Mouse (Mus musculus): ENCODE results near the gene Gm21987. TPM values are rescaled to one million over a fixed set of nuclear protein-coding genes. Genes with fewer than 3 reads are reported as not detected.

The Gm21987 gene
- polyA plus RNA-seq, 1 experiment from 2014 or later = not detected

DNA sequence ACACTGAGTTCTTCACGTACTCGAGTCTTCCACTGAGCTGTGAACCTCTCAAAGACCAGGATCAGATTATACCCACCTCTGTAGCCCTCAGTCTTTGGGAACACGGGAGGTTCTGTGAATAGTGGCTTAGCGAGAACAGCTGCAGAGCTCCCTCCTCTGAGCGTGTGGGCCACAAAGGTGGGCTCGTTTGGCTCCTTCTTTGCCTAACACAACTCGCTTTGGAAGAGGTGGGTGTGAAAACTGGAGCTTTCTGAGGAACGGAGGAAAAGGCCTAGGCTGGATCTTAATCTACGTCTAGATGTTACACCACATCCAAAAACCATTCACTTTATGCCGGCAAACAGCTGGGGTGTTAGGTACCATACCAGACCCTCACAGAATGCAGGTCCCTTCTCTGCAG, 18.6 kb downstream of the Gm21987 start:
- 85% methylated on average over 10 of the region's 10 CpGs for WGBS (ENCODE audit: insufficient replicate concordance)
- no peak overlapping the region for H3K9ac ChIP-seq (ENCODE audit: low read depth, low read length)
- no peak overlapping the region for H3K4me2 ChIP-seq (ENCODE audit: low read depth, low read length)
- no peak overlapping the region for H3K27ac ChIP-seq (ENCODE audit: low read length)
- H3K4me1 ChIP-seq (ENCODE audit: control insufficient read depth, low read depth, low read length) = peaks cover 33% of the 10 kb centered on the region
- no peaks in the 10 kb centered on the region for H3K9me3 ChIP-seq (replicated peaks; ENCODE audit: control insufficient read depth, low read length)
- H3K27me3 ChIP-seq (ENCODE audit: control insufficient read depth, insufficient read depth, low read depth, low read length) = no peaks in the 10 kb centered on the region
- H3K36me3 ChIP-seq (ENCODE audit: control insufficient read depth, insufficient read depth) = no peaks in the 10 kb centered on the region
- no peak overlapping the region for H3K4me3 ChIP-seq (ENCODE audit: low read depth, low read length)
- ATAC-seq (ENCODE audit: low read depth) = no peak

DNA sequence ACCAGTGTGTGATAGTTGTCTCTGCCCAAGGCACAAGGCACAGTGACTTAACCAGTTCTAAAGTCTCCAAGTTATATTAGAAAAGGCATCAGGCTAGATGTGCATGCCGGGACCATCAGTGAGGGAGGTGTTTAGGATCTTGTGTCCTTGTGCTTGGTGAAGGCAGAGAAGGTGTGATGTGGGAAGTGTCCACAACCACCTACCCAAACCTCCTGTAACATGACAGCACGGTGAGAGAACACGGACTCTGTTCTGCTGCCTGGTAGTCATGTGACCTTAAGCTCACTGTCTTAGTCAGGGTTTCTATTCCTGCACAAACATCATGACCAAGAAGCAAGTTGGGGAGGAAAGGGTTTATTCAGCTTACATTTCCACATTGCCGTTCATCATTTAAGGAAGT, 19.4 kb downstream of the Gm21987 start:
- ATAC-seq (ENCODE audit: low read depth) = no peak
- Histone ChIP-seq H3K9ac (ENCODE audit: low read depth, low read length) (no peak overlapping the region), H3K9me3 (replicated peaks; ENCODE audit: control insufficient read depth, low read length) (no peaks in the 10 kb centered on the region), H3K27me3 (ENCODE audit: control insufficient read depth, insufficient read depth, low read depth, low read length) (no peaks in the 10 kb centered on the region), H3K4me1 (ENCODE audit: control insufficient read depth, low read depth, low read length) (peaks cover 41% of the 10 kb centered on the region), H3K36me3 (ENCODE audit: control insufficient read depth, insufficient read depth) (no peaks in the 10 kb centered on the region), H3K27ac (ENCODE audit: low read length) (0 out of 2 replicates have a peak overlapping the region, but pooled peaks have one; percentile 12), H3K4me2 (ENCODE audit: low read depth, low read length) (no peak overlapping the region), H3K4me3 (ENCODE audit: low read depth, low read length) (no peak overlapping the region)
- 65% methylated on average over 4 of the region's 4 CpGs for WGBS (ENCODE audit: insufficient replicate concordance)

DNA sequence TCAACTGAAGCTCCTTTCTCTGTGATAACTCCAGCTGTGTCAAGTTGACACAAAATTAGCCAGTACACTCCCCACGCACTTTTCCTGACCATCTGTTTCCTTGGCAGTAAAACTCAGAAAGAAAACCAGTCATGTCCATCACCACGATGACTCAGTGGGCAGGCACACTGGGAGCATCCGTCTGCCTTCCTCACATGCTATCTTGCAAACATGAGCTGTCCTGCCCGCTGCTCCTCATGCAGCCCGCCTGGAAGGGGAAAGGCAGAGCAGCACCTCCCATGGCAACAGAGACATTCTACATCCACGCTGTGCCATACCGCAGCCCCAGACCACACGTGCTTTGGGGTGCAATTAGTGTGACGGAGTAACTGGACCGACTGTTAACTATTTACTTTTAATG, 21.5 kb downstream of the Gm21987 start:
- 40% methylated on average over 10 of the region's 10 CpGs for WGBS (ENCODE audit: insufficient replicate concordance)
- Histone ChIP-seq H3K9ac (ENCODE audit: low read depth, low read length) (peak overlapping the region; percentile 3; the same call in 1 of the 2 replicates), H3K4me3 (ENCODE audit: low read depth, low read length) (no peak overlapping the region), H3K4me2 (ENCODE audit: low read depth, low read length) (0 out of 2 replicates have a peak overlapping the region, but pooled peaks have one; percentile 2), H3K27me3 (ENCODE audit: control insufficient read depth, insufficient read depth, low read depth, low read length) (no peaks in the 10 kb centered on the region), H3K27ac (ENCODE audit: low read length) (peak overlapping the region; percentile 35; the same call in 1 of the 2 replicates), H3K36me3 (ENCODE audit: control insufficient read depth, insufficient read depth) (no peaks in the 10 kb centered on the region), H3K4me1 (ENCODE audit: control insufficient read depth, low read depth, low read length) (peaks cover 33% of the 10 kb centered on the region), H3K9me3 (replicated peaks; ENCODE audit: control insufficient read depth, low read length) (no peaks in the 10 kb centered on the region)
- no peak for ATAC-seq (ENCODE audit: low read depth)

DNA sequence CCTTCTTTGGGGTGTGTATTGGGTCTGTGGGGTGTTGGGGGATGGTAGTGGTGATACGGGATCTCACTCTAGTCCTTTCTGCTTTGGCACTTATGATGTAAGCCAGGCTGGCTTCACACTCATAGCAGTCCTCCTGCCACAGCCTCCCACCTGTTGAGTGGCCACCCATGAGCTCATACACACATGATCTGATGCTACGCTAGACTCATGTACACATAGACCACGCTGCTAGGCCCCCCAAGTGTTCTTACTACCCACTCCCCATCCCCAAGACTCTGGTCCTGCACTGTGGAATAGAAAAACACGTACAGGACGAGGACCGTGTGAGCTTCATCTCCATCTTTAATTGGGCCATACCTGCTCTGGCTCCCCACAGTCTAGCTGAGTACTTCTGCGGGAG, 22.2 kb downstream of the Gm21987 start:
- WGBS (ENCODE audit: insufficient replicate concordance) = 78% methylated on average over 7 of the region's 7 CpGs
- H3K9ac ChIP-seq (ENCODE audit: low read depth, low read length) = no peak overlapping the region
- ATAC-seq (ENCODE audit: low read depth) = no peak
- peaks cover 39% of the 10 kb centered on the region for H3K4me1 ChIP-seq (ENCODE audit: control insufficient read depth, low read depth, low read length)
- no peaks in the 10 kb centered on the region for H3K9me3 ChIP-seq (replicated peaks; ENCODE audit: control insufficient read depth, low read length)
- H3K4me2 ChIP-seq (ENCODE audit: low read depth, low read length) = no peak overlapping the region
- no peaks in the 10 kb centered on the region for H3K36me3 ChIP-seq (ENCODE audit: control insufficient read depth, insufficient read depth)
- H3K27me3 ChIP-seq (ENCODE audit: control insufficient read depth, insufficient read depth, low read depth, low read length) = no peaks in the 10 kb centered on the region
- H3K27ac ChIP-seq (ENCODE audit: low read length) = no peak overlapping the region
- H3K4me3 ChIP-seq (ENCODE audit: low read depth, low read length) = no peak overlapping the region

DNA sequence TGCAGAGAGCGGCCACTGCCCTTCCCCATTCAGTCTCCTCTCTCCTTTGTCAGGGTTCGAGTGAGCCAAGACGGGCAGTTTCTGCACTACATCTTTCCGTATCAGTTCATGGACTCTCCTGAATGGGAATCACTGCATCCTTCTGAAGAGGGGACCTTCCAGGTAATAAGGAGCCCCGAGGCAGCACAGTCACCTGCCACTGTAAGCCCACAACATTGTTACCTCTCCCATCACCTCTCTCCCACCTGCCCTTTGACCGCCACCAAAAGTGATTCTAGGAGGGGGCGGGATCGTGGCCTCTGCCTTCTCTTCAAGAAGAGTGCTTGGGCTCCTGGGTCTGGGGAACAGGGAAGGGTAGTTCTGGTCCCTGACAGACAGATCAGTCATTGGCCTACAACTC, 22.6 kb downstream of the Gm21987 start:
- Histone ChIP-seq H3K27ac (ENCODE audit: low read length) (no peak overlapping the region), H3K36me3 (ENCODE audit: control insufficient read depth, insufficient read depth) (no peaks in the 10 kb centered on the region), H3K9me3 (replicated peaks; ENCODE audit: control insufficient read depth, low read length) (no peaks in the 10 kb centered on the region), H3K4me1 (ENCODE audit: control insufficient read depth, low read depth, low read length) (peaks cover 44% of the 10 kb centered on the region), H3K4me2 (ENCODE audit: low read depth, low read length) (no peak overlapping the region), H3K4me3 (ENCODE audit: low read depth, low read length) (no peak overlapping the region), H3K27me3 (ENCODE audit: control insufficient read depth, insufficient read depth, low read depth, low read length) (no peaks in the 10 kb centered on the region), H3K9ac (ENCODE audit: low read depth, low read length) (no peak overlapping the region)
- ATAC-seq (ENCODE audit: low read depth) = no peak
- WGBS (ENCODE audit: insufficient replicate concordance) = 83% methylated on average over 8 of the region's 8 CpGs

DNA sequence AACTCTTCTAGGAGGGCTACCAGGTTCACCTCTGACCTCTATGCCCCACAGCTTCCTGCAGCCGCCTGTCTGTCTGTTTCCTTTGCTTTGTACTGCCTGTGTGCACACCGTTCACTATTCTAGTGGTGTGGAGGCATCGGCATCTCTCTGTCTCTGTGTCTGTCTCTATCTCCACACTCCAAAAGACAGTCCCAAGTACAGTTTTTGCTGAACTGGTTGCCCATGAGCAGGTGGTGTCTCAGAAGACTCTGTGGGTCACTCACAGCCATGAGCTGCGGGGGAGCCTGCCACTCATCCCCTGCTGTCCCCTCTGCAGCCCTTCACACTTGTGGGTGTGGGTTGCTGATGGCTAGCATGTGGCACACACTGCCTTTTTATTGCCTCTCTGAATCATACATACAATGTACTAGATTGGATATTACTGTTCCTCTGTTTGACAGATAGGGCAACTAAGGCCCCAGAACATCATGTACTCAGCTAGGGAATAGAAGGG, 23.2 kb downstream of the Gm21987 start:
- H3K27ac ChIP-seq (ENCODE audit: low read length) = peak overlapping the region; percentile 98
- H3K4me1 ChIP-seq (ENCODE audit: control insufficient read depth, low read depth, low read length) = peaks cover 50% of the 10 kb centered on the region
- 72% methylated on average over 4 of the region's 4 CpGs for WGBS (ENCODE audit: insufficient replicate concordance)

DNA sequence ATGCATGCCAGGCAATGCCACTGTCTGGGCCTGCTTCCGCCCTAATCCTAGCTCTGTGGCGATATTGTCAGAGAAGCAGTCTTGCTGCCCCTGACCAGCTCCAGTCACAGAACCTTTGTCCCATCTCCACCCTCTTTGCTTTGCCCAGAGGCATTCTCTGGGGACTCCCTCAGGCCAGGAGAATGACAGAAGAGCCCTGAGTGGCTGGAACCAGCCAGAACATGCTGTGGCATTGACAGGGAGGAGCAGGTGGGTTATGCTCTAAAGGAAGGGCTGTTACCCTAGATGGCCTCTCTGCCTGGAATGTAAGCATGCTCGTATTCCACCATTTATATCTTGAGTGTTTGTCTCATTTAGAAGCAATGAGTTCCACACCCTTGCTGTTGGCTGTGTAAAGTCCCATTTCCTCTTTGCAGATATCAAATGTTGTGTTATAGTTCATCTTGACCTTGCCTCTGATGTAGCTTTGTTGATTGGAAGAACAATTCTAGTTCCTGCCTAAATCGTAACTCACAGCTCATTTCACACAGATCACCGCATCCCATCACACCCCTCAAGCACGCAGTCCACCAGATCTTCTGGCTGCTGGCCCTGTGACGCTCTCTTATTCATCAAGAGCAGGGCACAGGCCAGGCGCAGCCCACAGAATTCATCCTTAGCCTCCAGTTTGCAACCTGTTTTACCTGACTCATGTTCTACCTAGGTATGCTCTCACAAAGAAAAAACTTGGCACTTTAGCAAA, 24.0 kb downstream of the Gm21987 start:
- peak overlapping the region; percentile 82 for H3K9ac ChIP-seq (ENCODE audit: low read depth, low read length)
- H3K27ac ChIP-seq (ENCODE audit: low read length) = peak overlapping the region; percentile 98
- H3K36me3 ChIP-seq (ENCODE audit: control insufficient read depth, insufficient read depth) = no peaks in the 10 kb centered on the region
- peak overlapping the region; percentile 67 for H3K4me3 ChIP-seq (ENCODE audit: low read depth, low read length)
- no peaks in the 10 kb centered on the region for H3K9me3 ChIP-seq (replicated peaks; ENCODE audit: control insufficient read depth, low read length)
- peaks cover 57% of the 10 kb centered on the region for H3K4me1 ChIP-seq (ENCODE audit: control insufficient read depth, low read depth, low read length)
- no peak for ATAC-seq (ENCODE audit: low read depth)
- 72% methylated on average over 8 of the region's 8 CpGs for WGBS (ENCODE audit: insufficient replicate concordance)
- H3K4me2 ChIP-seq (ENCODE audit: low read depth, low read length) = peak overlapping the region; percentile 73
- no peaks in the 10 kb centered on the region for H3K27me3 ChIP-seq (ENCODE audit: control insufficient read depth, insufficient read depth, low read depth, low read length)

More for the DNA sequence above, 23.2 kb downstream of the Gm21987 start:
- no peaks in the 10 kb centered on the region for H3K36me3 ChIP-seq (ENCODE audit: control insufficient read depth, insufficient read depth)
- H3K9me3 ChIP-seq (replicated peaks; ENCODE audit: control insufficient read depth, low read length) = no peaks in the 10 kb centered on the region
- no peak overlapping the region for H3K9ac ChIP-seq (ENCODE audit: low read depth, low read length)
- no peak for ATAC-seq (ENCODE audit: low read depth)
- H3K4me2 ChIP-seq (ENCODE audit: low read depth, low read length) = no peak overlapping the region
- no peaks in the 10 kb centered on the region for H3K27me3 ChIP-seq (ENCODE audit: control insufficient read depth, insufficient read depth, low read depth, low read length)
- H3K4me3 ChIP-seq (ENCODE audit: low read depth, low read length) = no peak overlapping the region

DNA sequence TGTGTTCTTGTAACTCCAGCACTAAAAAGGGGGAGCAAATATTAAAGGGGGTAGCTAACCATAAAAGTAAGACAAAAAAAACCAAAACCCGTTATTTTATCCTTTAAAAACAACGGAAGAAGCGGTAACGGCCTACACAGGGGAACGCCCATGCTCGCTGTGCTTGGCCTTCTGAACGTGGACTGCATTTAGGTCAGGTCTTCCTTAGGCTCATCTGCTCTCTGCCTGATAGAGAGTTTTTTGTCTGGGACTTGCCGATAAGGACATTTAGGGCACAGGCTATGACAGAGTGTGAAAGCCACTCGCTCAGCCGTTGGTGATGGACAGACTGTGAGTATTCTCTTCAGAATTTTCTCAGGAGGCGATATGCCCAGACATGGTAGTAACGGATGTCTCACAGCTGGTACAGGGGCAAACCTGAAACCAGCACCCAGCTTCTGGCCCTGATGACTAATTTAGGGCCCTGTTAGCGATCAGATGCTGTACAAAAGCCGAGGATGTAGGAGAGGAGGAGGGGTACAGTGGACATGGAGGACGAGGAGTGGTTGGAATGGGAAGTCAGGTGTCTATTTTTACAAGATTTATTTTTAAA, 25.0 kb downstream of the Gm21987 start:
- Histone ChIP-seq H3K9ac (ENCODE audit: low read depth, low read length) (peak overlapping the region; percentile 82), H3K4me1 (ENCODE audit: control insufficient read depth, low read depth, low read length) (peaks cover 64% of the 10 kb centered on the region), H3K4me3 (ENCODE audit: low read depth, low read length) (peak overlapping the region; percentile 67), H3K4me2 (ENCODE audit: low read depth, low read length) (peak overlapping the region; percentile 73), H3K27me3 (ENCODE audit: control insufficient read depth, insufficient read depth, low read depth, low read length) (no peaks in the 10 kb centered on the region), H3K27ac (ENCODE audit: low read length) (peak overlapping the region; percentile 98), H3K9me3 (replicated peaks; ENCODE audit: control insufficient read depth, low read length) (no peaks in the 10 kb centered on the region), H3K36me3 (ENCODE audit: control insufficient read depth, insufficient read depth) (no peaks in the 10 kb centered on the region)
- WGBS (ENCODE audit: insufficient replicate concordance) = 26% methylated on average over 15 of the region's 15 CpGs
- ATAC-seq (ENCODE audit: low read depth) = peak; percentile 95

DNA sequence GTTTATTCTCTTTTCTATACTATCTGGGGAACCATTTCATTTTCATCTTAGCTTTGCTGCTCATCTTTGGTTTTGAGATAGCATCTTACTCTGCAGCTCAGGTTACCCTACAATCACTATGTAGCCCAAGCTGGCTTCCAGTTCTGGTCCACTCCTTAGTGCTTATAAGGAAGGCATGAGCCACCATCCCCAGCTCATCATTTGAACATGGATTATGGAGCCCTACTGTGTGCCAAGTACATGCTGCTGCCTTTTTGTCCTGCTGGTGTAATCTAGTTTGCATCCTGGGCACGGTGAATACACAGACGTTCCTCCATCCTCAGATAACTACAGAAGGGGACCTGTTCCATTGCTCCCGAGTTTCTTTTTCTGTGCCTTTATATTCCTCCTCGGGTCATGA, 26.0 kb downstream of the Gm21987 start:
- no peak for ATAC-seq (ENCODE audit: low read depth)
- H3K27me3 ChIP-seq (ENCODE audit: control insufficient read depth, insufficient read depth, low read depth, low read length) = no peaks in the 10 kb centered on the region
- peaks cover 67% of the 10 kb centered on the region for H3K4me1 ChIP-seq (ENCODE audit: control insufficient read depth, low read depth, low read length)
- H3K4me3 ChIP-seq (ENCODE audit: low read depth, low read length) = peak overlapping the region; percentile 67
- peak overlapping the region; percentile 73 for H3K4me2 ChIP-seq (ENCODE audit: low read depth, low read length)
- H3K9ac ChIP-seq (ENCODE audit: low read depth, low read length) = peak overlapping the region; percentile 82
- H3K9me3 ChIP-seq (replicated peaks; ENCODE audit: control insufficient read depth, low read length) = no peaks in the 10 kb centered on the region
- 64% methylated on average over 4 of the region's 4 CpGs for WGBS (ENCODE audit: insufficient replicate concordance)
- peaks cover 4% of the 10 kb centered on the region for H3K36me3 ChIP-seq (ENCODE audit: control insufficient read depth, insufficient read depth)
- peak overlapping the region; percentile 98 for H3K27ac ChIP-seq (ENCODE audit: low read length)
